Mouse (Mus musculus) CH12.LX (cell line): Measurements from ENCODE around the gene Kcnn4. TPM values are rescaled to one million over a fixed set of nuclear protein-coding genes. Genes with fewer than 3 reads are reported as not detected.

Source experiments
- DNase-seq: peaks from one replicate; pipeline ENCODE4 v3.0.0-alpha.2; 2013; ENCODE audit errors: extremely low read depth
- H3K27ac ChIP-seq: 2 replicates; pipeline ENCODE4 v1.5.1; 2012; ENCODE audit warnings: low read depth, mild to moderate bottlenecking, control low read depth, moderate library complexity; ENCODE audit not compliant: insufficient read depth
- H3K27me3 ChIP-seq: replicated peaks from 2 replicates; pipeline ENCODE3; 2012; ENCODE audit warnings: inconsistent platforms
- H3K36me3 ChIP-seq, 2 experiments: replicated peaks in 1 of 2; 2 replicates each; pipeline versions ENCODE3 to v1.6.1; 2012; ENCODE audit warnings: inconsistent platforms in 1 of 2, low read length in 1 of 2, mild to moderate bottlenecking in 1 of 2, mixed read lengths in 1 of 2, moderate library complexity in 1 of 2; ENCODE audit not compliant: control insufficient read depth in 1 of 2, insufficient read depth in 1 of 2
- H3K4me1 ChIP-seq, 2 experiments: 2 replicates each; pipeline ENCODE4 v1.6.1; 2012; ENCODE audit warnings: inconsistent platforms in 1 of 2, moderate library complexity in 1 of 2; ENCODE audit not compliant: insufficient read depth in 2 of 2, control insufficient read depth in 1 of 2
- H3K4me2 ChIP-seq: 2 replicates; pipeline ENCODE4 v1.6.1; 2012; ENCODE audit warnings: low read depth, mild to moderate bottlenecking, control low read depth; ENCODE audit not compliant: poor library complexity, insufficient read depth, severe bottlenecking
- H3K4me3 ChIP-seq, 3 experiments: fragments of 150-350 bp in 1 of 3; sonication (generic) in 1 of 3; replicated peaks in 1 of 3; 2 replicates each; pipeline versions ENCODE3 to v1.5.1; 2011 to 2012; ENCODE audit warnings: low read depth in 2 of 3, low read length in 2 of 3, mild to moderate bottlenecking in 2 of 3, moderate library complexity in 2 of 3, control low read depth in 1 of 3, improper control_type of control experiment in 1 of 3, inconsistent platforms in 1 of 3, mixed read lengths in 1 of 3; ENCODE audit not compliant: poor library complexity in 1 of 3
- H3K79me2 ChIP-seq: replicated peaks from 2 replicates; pipeline ENCODE4 v1.6.1; 2012; ENCODE audit warnings: mild to moderate bottlenecking, moderate library complexity; ENCODE audit not compliant: control insufficient read depth, poor library complexity, insufficient read depth, severe bottlenecking; ENCODE audit errors: extremely low read depth
- H3K9ac ChIP-seq: 2 replicates; pipeline ENCODE4 v1.6.1; 2012; ENCODE audit warnings: low read depth, mild to moderate bottlenecking, control low read depth, moderate library complexity; ENCODE audit not compliant: insufficient read depth
- H3K9me3 ChIP-seq: replicated peaks from 2 replicates; pipeline ENCODE3; 2012; ENCODE audit warnings: low read length, inconsistent platforms, mixed read lengths
- BHLHE40 ChIP-seq: IDR thresholded peaks from 2 replicates; pipeline ENCODE4 v1.6.1; 2011; ENCODE audit warnings: mild to moderate bottlenecking, low read depth, low read length, improper control_type of control experiment
- CHD2 ChIP-seq: IDR thresholded peaks from 2 replicates; pipeline ENCODE4 v1.6.1; 2011; ENCODE audit warnings: low read length, improper control_type of control experiment
- CTCF ChIP-seq, 2 experiments: IDR thresholded peaks in 1 of 2; conservative IDR thresholded peaks in 1 of 2; 2 replicates each; pipeline ENCODE4 v1.5.1; 2011 to 2012; ENCODE audit warnings: low read depth in 2 of 2, low read length in 2 of 2, improper control_type of control experiment in 1 of 2, inconsistent platforms in 1 of 2, mild to moderate bottlenecking in 1 of 2, moderate library complexity in 1 of 2
- ELF1 ChIP-seq: IDR thresholded peaks from 2 replicates; pipeline ENCODE4 v1.6.1; 2014; ENCODE audit warnings: low read depth, mild to moderate bottlenecking, inconsistent platforms, low read length, improper control_type of control experiment
- EP300 ChIP-seq: IDR thresholded peaks from 2 replicates; pipeline ENCODE4 v1.6.1; 2011; ENCODE audit warnings: low read length, improper control_type of control experiment
- ETS1 ChIP-seq: conservative IDR thresholded peaks from 2 replicates; pipeline ENCODE4 v1.6.1; 2012; ENCODE audit warnings: low read depth, mild to moderate bottlenecking, inconsistent platforms, low read length, improper control_type of control experiment, moderate library complexity
- GABPA ChIP-seq: IDR thresholded peaks from 2 replicates; pipeline ENCODE4 v1.6.1; 2012; ENCODE audit warnings: low read depth, low read length, improper control_type of control experiment, inconsistent platforms; ENCODE audit not compliant: insufficient replicate concordance
- IRF4 ChIP-seq: IDR thresholded peaks from 2 replicates; pipeline ENCODE4 v1.6.1; 2014; ENCODE audit warnings: low read depth, mild to moderate bottlenecking, inconsistent platforms, low read length, improper control_type of control experiment
- JUND ChIP-seq: conservative IDR thresholded peaks from 2 replicates; pipeline ENCODE4 v1.6.1; 2011; ENCODE audit warnings: low read depth, low read length, improper control_type of control experiment
- KAT2A ChIP-seq: IDR thresholded peaks from 2 replicates; pipeline ENCODE4 v1.6.1; 2012; ENCODE audit warnings: low read length, improper control_type of control experiment, inconsistent platforms; ENCODE audit not compliant: insufficient replicate concordance
- MAFK ChIP-seq: IDR thresholded peaks from 2 replicates; pipeline ENCODE4 v1.6.1; 2011; ENCODE audit warnings: low read length, improper control_type of control experiment; ENCODE audit not compliant: insufficient replicate concordance
- MAX ChIP-seq: IDR thresholded peaks from 2 replicates; pipeline ENCODE4 v1.6.1; 2011; ENCODE audit warnings: low read length, improper control_type of control experiment
- MAZ ChIP-seq: IDR thresholded peaks from 2 replicates; pipeline ENCODE4 v1.6.1; 2012; ENCODE audit warnings: low read depth, mild to moderate bottlenecking, inconsistent platforms, low read length, improper control_type of control experiment, moderate library complexity
- MEF2A ChIP-seq: IDR thresholded peaks from 2 replicates; pipeline ENCODE4 v1.6.1; 2014; ENCODE audit warnings: low read depth, mild to moderate bottlenecking, inconsistent platforms, low read length, improper control_type of control experiment, borderline replicate concordance
- MYC ChIP-seq: IDR thresholded peaks from 2 replicates; pipeline ENCODE4 v1.6.1; 2011; ENCODE audit warnings: low read depth, mild to moderate bottlenecking, improper control_type of control experiment, low read length
- NELFE ChIP-seq: IDR thresholded peaks from 2 replicates; pipeline ENCODE4 v1.6.1; 2011; ENCODE audit warnings: low read depth, low read length, improper control_type of control experiment
- PAX5 ChIP-seq: IDR thresholded peaks from 2 replicates; pipeline ENCODE4 v1.6.1; 2012; ENCODE audit warnings: low read length, inconsistent platforms, mixed read lengths
- POLR2A ChIP-seq: IDR thresholded peaks from 2 replicates; pipeline ENCODE4 v1.6.1; 2011; ENCODE audit warnings: low read depth, mild to moderate bottlenecking, improper control_type of control experiment, low read length
- POLR2AphosphoS2 ChIP-seq: IDR thresholded peaks from 2 replicates; pipeline ENCODE4 v1.6.1; 2011; ENCODE audit warnings: low read depth, low read length, improper control_type of control experiment
- RAD21 ChIP-seq: IDR thresholded peaks from 2 replicates; pipeline ENCODE4 v1.6.1; 2011; ENCODE audit warnings: low read depth, mild to moderate bottlenecking, low read length, improper control_type of control experiment, moderate library complexity
- RCOR1 ChIP-seq: conservative IDR thresholded peaks from 2 replicates; pipeline ENCODE4 v1.6.1; 2012; ENCODE audit warnings: low read depth, mild to moderate bottlenecking, inconsistent platforms, low read length, improper control_type of control experiment
- SIN3A ChIP-seq: IDR thresholded peaks from 2 replicates; pipeline ENCODE4 v1.6.1; 2012; ENCODE audit warnings: low read length, improper control_type of control experiment, inconsistent platforms
- TCF12 ChIP-seq: IDR thresholded peaks from 2 replicates; pipeline ENCODE4 v1.6.1; 2014; ENCODE audit warnings: low read depth, mild to moderate bottlenecking, inconsistent platforms, low read length, improper control_type of control experiment
- USF2 ChIP-seq: conservative IDR thresholded peaks from 2 replicates; pipeline ENCODE4 v1.6.1; 2011; ENCODE audit warnings: low read depth, low read length, improper control_type of control experiment
- ZKSCAN1 ChIP-seq: IDR thresholded peaks from 2 replicates; pipeline ENCODE4 v1.6.1; 2012; ENCODE audit warnings: low read depth, inconsistent platforms, low read length, improper control_type of control experiment, borderline replicate concordance
- ZNF384 ChIP-seq: IDR thresholded peaks from 2 replicates; pipeline ENCODE4 v1.6.1; 2012; ENCODE audit warnings: low read depth, low read length, improper control_type of control experiment, inconsistent platforms
- dilution Hi-C: fragments of 300-500 bp; cut with MboI; formaldehyde crosslinking; loops from 2 replicates; pipeline ENCODE4 v1.14.3; 2020; ENCODE audit warnings: low sequenced_read_pairs; ENCODE audit not compliant: extremely low pct_unique_long_range_greater_than_20kb, extremely low pct_ligation_motif_present
- in situ Hi-C: fragments of 300-500 bp; cut with MboI; formaldehyde crosslinking; loops from 3 replicates; pipeline ENCODE4 v1.14.3; 2019; ENCODE audit warnings: low sequenced_read_pairs, low pct_ligation_motif_present, low pct_unique_long_range_greater_than_20kb, mixed read lengths
- polyA plus RNA-seq: library from polyadenylated mRNA; unstranded; fragments of >175 nt; gene quantifications from 2 replicates; pipeline ENCODE4 v1.2.1, GENCODE M21; 2012; ENCODE audit warnings: low read depth; ENCODE audit not compliant: insufficient read length
- total RNA-seq, 2 experiments: library from RNA; depleted of rRNA; stranded (reverse); fragments of 300-350 nt in 1 of 2; fragments of >200 nt in 1 of 2; gene quantifications; 2 replicates each; pipeline ENCODE4 v1.2.3; 2012 to 2014

Gene Kcnn4
- total RNA-seq (2012; rRNA removed), result 7.6 and 10.5 TPM in 2 replicates
- 12.9 and 14.3 TPM in 2 replicates for total RNA-seq (2014; rRNA removed)
- 8.2 and 10.6 TPM in 2 replicates for polyA plus RNA-seq

DNA sequence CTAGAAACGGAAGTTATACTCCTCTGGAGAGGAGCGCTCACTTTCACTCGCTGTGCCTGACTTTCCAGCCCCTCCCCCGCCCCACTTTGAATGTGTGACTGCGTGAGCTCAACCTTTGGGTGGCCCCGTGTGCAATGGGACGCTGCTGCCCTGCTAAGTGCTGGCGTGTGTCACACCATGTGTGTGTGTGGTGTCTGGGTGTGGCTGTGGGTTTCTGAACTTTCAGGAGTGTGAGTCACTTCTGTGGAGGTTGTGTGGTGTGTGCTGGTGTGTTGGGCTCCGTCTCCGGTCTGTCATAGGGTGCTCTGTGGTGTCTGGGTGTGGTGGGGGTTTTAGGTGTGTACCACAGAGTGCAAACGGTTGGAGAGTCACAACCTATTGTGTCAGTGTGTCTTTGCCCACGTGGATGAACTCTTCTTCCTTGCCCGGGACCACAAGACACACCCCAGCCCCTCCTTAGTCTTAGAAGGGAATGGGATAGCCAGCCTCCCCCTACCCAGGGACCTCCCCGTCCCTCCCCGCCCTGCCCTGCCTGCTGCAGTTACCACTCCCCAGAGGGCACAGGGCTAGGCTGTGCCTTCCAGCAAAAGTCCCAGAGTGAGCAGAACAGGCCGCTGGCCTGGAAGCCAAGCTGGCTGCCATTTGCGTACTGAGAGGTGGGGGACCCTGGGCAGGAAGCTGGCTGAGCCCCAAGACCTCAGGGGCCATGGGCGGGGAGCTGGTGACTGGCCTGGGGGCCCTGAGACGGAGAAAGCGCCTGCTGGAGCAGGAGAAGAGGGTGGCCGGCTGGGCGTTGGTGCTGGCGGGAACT lies at the start of gene Kcnn4:
TSS of gene Kcnn4 (plus strand) at position 533 of the 811 bp plus-strand sequence.
- no peak within 1 kb of the TSS for H3K27ac ChIP-seq
- peaks cover 48 to 75% of the 10 kb centered on the region in 2 experiments for H3K4me1 ChIP-seq
- H3K79me2 ChIP-seq, result no peaks in the 10 kb centered on the region
- H3K4me2 ChIP-seq, result peak within 1 kb of the TSS; percentile 41
- no peak within 1 kb of the TSS for H3K9ac ChIP-seq
- dilution Hi-C loops, result no loop called here
- in situ Hi-C loops, result loop anchor here (5.0 kb wide), 1 partner anchor 32 kb away; no protein-coding TSS in a partner anchor
- peak within 1 kb of the TSS; percentile 35 to 57 (median 42) for H3K4me3 ChIP-seq
- H3K9me3 ChIP-seq, result no peaks in the 10 kb centered on the region
- no peaks in the 10 kb centered on the region for H3K27me3 ChIP-seq
- H3K36me3 ChIP-seq, result no peaks in the 10 kb centered on the region
- TF ChIP-seq POLR2AphosphoS2 (no peak), MYC (peak; percentile 40; the same call in 1 of the 2 replicates), MEF2A (peak; percentile 59; the same call in 1 of the 2 replicates), MAFK (0 out of 2 replicates have a peak, but pooled peaks have one; percentile 33), RAD21 (no peak), MAX (peak; percentile 86), POLR2A (peak; percentile 26; the same call in 1 of the 2 replicates), GABPA (no peak), RCOR1 (peak; percentile 79; the same call in 1 of the 2 replicates), MAZ (peak; percentile 70), TCF12 (peak; percentile 69; the same call in 1 of the 2 replicates), NELFE (peak; percentile 17; the same call in 1 of the 2 replicates), ZNF384 (peak; percentile 49), BHLHE40 (peak; percentile 87), ZKSCAN1 (peak; percentile 52), USF2 (no peak), PAX5 (no peak), SIN3A (peak; percentile 51; the same call in 1 of the 2 replicates), CTCF (conservative IDR thresholded peaks at IDR 0.05 in 1 of 2, IDR thresholded peaks at IDR 0.05 in 1 of 2; ENCODE audit: low read depth in 2 of 2, low read length in 2 of 2) (0 out of 4 replicates have a peak, but pooled peaks of 1 of the 2 experiments have one; percentile 5), JUND (0 out of 2 replicates have a peak, but pooled peaks have one; percentile 17), ELF1 (peak; percentile 45), KAT2A (no peak), EP300 (peak; percentile 64), ETS1 (peak; percentile 61), IRF4 (peak; percentile 76), CHD2 (peak; percentile 81)
- TF ChIP-seq, all 38 proteins: peak for 20
- DNase-seq, result peak; percentile 81
